In the genomic region with DNA sequence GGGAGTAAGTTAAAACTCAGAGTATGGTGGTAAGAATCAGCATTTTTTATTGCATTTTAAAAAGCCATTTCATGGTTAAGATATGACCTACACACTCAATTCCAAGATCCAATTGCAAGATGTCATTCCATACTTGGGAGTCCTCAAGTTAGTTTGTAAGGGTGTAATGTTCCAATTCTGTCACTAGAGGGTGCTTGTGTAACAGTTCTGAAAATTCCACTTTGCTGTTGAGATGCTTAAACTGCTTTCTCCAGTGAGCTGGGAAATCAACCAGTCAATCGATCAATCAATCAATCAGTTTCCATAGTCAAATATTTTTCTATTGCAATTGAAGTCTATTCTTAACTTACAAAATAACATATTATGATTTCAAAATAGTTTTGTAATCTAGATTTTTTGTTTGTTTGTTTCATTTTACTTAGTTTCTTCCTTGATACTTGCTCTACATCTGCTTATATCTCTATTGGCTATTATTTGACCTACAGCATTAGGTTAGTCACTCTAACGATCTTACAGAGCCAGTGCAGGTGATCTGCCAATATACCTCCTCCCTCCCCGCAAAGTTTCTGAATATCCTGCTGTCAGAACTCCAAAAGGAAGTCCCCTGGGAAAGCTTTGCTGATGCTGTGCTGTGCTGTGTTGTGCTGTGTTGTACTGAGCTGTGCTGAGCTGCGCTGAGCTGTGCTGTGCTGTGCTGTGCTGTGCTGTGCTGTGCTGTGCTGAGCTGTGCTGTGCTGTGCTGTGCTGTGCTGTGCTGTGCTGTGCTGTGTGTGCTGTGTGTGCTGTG, we compare ENCODE assay signal across 8 mouse cellular contexts.
DNase-seq lines count a peak whose midpoint lies in the region; ATAC-seq and TF ChIP-seq lines count a peak whose summit lies in the region.

No protein-coding gene starts in this region.

- H3K79me2 ChIP-seq in liver, adult 2 months (ENCODE audit: control insufficient read depth, insufficient read depth, low read length) = no peaks in the 10 kb centered on the region

- H3K9me3 ChIP-seq in liver, embryonic 12.5 days (replicated peaks) = no peaks in the 10 kb centered on the region
- no peaks in the 10 kb centered on the region for H3K9me3 ChIP-seq in liver, embryonic 14.5 days (ENCODE audit: control insufficient read depth, low read length)

- H3K9ac ChIP-seq in liver, adult 2 months (ENCODE audit: low read depth, low read length) = peak overlapping the region; percentile 16; the same call in 1 of the 2 replicates
- no peak overlapping the region for H3K9ac ChIP-seq in liver, embryonic 12.5 days
- no peak overlapping the region for H3K9ac ChIP-seq in liver, embryonic 14.5 days (replicated peaks)

- no peak for TF ChIP-seq EP300 in liver, embryonic 14.5 days (IDR thresholded peaks at IDR 0.05; ENCODE audit: low read depth)

- H3K4me1 ChIP-seq in liver, adult 2 months (ENCODE audit: control insufficient read depth, insufficient read depth, low read length) = peaks cover 5% of the 10 kb centered on the region; the same call in 1 of the 2 replicates
- H3K4me1 ChIP-seq in liver, embryonic 12.5 days = peaks cover 11% of the 10 kb centered on the region
- H3K4me1 ChIP-seq in liver, embryonic 14.5 days (replicated peaks; ENCODE audit: control insufficient read depth in 2 of 2, insufficient read depth in 2 of 2, low read length in 1 of 2) = no peaks in the 10 kb centered on the region

- no peak for ATAC-seq in cerebellum, adult (ENCODE audit: insufficient number of reproducible peaks, low FRiP score, low TSS enrichment)
- no peak for ATAC-seq in liver, embryonic 12.5 days
- no peak for ATAC-seq in liver, embryonic 14.5 days (ENCODE audit: insufficient read depth)

- no peaks in the 10 kb centered on the region for H3K27me3 ChIP-seq in liver, adult 2 months (ENCODE audit: control insufficient read depth, insufficient read depth, low read length)
- H3K27me3 ChIP-seq in liver, embryonic 12.5 days (replicated peaks) = no peaks in the 10 kb centered on the region
- H3K27me3 ChIP-seq in liver, embryonic 14.5 days (ENCODE audit: control insufficient read depth, insufficient read depth, low read length) = no peaks in the 10 kb centered on the region

- H3K36me3 ChIP-seq in liver, adult 2 months (ENCODE audit: control insufficient read depth, insufficient read depth, low read length) = no peaks in the 10 kb centered on the region
- no peaks in the 10 kb centered on the region for H3K36me3 ChIP-seq in liver, embryonic 12.5 days
- no peaks in the 10 kb centered on the region for H3K36me3 ChIP-seq in liver, embryonic 14.5 days (replicated peaks; ENCODE audit: control insufficient read depth, insufficient read depth, low read depth)

- TF ChIP-seq POLR2A in liver, adult 2 months (IDR thresholded peaks at IDR 0.05; ENCODE audit: extremely low read depth, insufficient read depth, low read length) = no peak

- peak; percentile 49 for TF ChIP-seq CTCF in liver, adult 2 months (IDR thresholded peaks at IDR 0.05; ENCODE audit: low read depth, low read length)
- peak; percentile 68; the same call in 1 of the 2 replicates for TF ChIP-seq CTCF in liver, embryonic 14.5 days (IDR thresholded peaks at IDR 0.05; ENCODE audit: low read depth)

- H3K4me2 ChIP-seq in liver, embryonic 12.5 days = no peak overlapping the region
- H3K4me2 ChIP-seq in liver, embryonic 14.5 days (ENCODE audit: low read depth) = no peak overlapping the region

- DNase-seq in cerebellum, adult 9-10 months = peak; percentile 80
- peak; percentile 90 for DNase-seq in liver, adult 2 months (ENCODE audit: extremely low read depth, low read depth, low spot score)
- peak; percentile 46 for DNase-seq in c-Kit-positive CD71-positive TER-119-negative erythroid progenitor cells, embryonic 14.5 days (ENCODE audit: low read depth)
- peak in 2 of 3 experiments; percentile 16 to 17 for DNase-seq in liver, embryonic 14.5 days (ENCODE audit: low read depth in 3 of 3, low spot score in 3 of 3)
- DNase-seq in skeletal muscle tissue, adult 2 months (ENCODE audit: low read depth, low spot score) = peak; percentile 62
- DNase-seq in spleen, postnatal 10 days (ENCODE audit: low spot score in 2 of 2) = no peak

- no peak overlapping the region for H3K27ac ChIP-seq in liver, adult 2 months (replicated peaks; ENCODE audit: insufficient read depth, low read depth, low read length)
- H3K27ac ChIP-seq in liver, embryonic 12.5 days = no peak overlapping the region
- no peak overlapping the region for H3K27ac ChIP-seq in liver, embryonic 14.5 days

- no peak overlapping the region for H3K4me3 ChIP-seq in liver, adult 2 months (ENCODE audit: insufficient read depth, low read depth, low read length)
- no peak overlapping the region for H3K4me3 ChIP-seq in liver, embryonic 12.5 days
- H3K4me3 ChIP-seq in liver, embryonic 14.5 days (ENCODE audit: insufficient read depth in 1 of 2, low read depth in 2 of 2, low read length in 2 of 2) = no peak overlapping the region

- 13% methylated on average over 4 of the region's 4 CpGs for WGBS in liver, adult 2 months
- WGBS in liver, embryonic 12.5 days (ENCODE audit: insufficient replicate concordance) = 41% methylated on average over 4 of the region's 4 CpGs
- 39% methylated on average over 4 of the region's 4 CpGs for WGBS in liver, embryonic 14.5 days (ENCODE audit: insufficient replicate concordance)

Comparison
In these comparisons a context has a peak if more than half of its experiments do, and no peak if none do; other contexts are left out.
1. DNase-seq: peak in cerebellum, adult 9-10 months (single experiment), liver, adult 2 months (single experiment), c-Kit-positive CD71-positive TER-119-negative erythroid progenitor cells, embryonic 14.5 days (single experiment), liver, embryonic 14.5 days (2 of 3) and skeletal muscle tissue, adult 2 months (single experiment); none in spleen, postnatal 10 days (0 of 2).